Mouse (Mus musculus): ENCODE data around the gene Milr1.

DNA sequence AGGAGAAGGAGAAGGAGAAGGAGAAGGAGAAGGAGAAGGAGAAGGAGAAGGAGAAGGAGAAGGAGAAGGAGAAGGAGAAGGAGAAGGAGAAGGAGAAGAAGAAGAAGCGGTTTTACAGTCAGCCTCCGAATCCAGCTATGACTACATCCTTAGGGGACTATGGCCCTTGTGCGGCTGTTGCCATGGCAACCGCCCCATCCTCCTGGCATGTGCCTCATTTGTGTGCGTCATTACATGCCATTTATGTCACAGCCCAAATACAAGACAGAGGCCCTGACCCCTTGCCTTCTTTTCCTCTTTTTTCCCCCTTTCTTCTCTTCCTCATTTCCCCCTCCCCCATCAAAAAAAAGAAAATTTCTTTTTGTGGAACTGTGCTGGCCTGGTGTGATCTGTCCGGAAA lies 9.8 kb upstream of the Milr1 start:
- TF ChIP-seq POLR2A (IDR thresholded peaks at IDR 0.05; ENCODE audit: extremely low read depth, insufficient read depth, low read length) (no peak), CTCF (IDR thresholded peaks at IDR 0.05; ENCODE audit: extremely low read depth, insufficient read depth, low read length) (no peak)

Data from cortical plate, adult 2 months (tissue).